In the genomic region with DNA sequence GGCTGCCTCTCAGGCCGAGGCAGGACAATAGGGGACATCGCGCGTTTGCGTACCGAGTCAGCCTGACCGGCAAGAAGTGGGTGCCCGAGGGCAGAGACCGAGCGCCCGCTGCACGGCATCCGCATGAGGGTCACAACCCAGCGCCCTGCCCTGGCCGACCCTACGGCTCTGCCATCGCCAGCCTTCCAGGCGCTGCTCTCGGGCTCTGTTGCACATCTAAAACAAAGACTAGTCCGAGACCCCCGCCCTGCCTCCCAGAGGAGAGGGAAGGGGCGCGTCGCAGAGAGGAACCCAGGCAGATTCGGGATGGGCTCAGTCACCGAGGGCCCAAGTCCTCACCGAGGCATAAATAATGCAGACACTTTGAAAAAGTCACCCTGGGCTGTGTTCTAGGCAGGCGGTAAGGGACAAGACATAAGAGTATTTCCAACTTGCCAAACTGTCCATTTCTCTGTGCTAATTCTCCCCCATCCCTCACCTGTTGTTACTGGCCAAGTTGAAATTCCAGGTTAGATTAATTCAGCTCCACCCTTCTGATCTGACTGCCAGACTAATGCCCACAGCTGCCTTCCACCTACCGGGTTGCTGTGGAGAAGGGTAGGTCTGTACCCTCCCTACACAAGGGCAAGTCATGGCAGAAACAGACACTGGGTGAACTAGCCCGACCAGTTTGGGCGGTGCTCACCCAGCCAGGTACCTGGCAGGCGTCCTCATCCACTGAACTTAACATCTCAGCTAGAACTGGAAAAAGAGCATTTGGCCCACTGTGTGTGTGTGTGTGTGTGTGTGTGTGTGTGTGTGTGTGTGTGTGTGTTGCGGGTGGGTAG, we compare ENCODE assay signal across 8 mouse cellular contexts. TPM values are rescaled to one million over a fixed set of nuclear protein-coding genes. Genes with fewer than 3 reads are reported as not detected.
A peak's percentile ranks its signal among the peaks of the same experiment; 100 is the strongest.
DNase-seq lines count a peak whose midpoint lies in the region; ATAC-seq and TF ChIP-seq lines count a peak whose summit lies in the region.

No protein-coding gene starts in this region.

- peak overlapping the region; percentile 94 for H3K4me2 ChIP-seq in hindbrain, embryonic 16.5 days (ENCODE audit: low read length)
- H3K4me2 ChIP-seq in liver, embryonic 14.5 days (ENCODE audit: low read depth): peak overlapping the region; percentile 98
- peak overlapping the region; percentile 95 for H3K4me2 ChIP-seq in neural tube, embryonic 12.5 days (replicated peaks)

- TF ChIP-seq CTCF in gastrocnemius, adult 2 months (IDR thresholded peaks at IDR 0.05): no peak
- no peak for TF ChIP-seq CTCF in liver, embryonic 14.5 days (IDR thresholded peaks at IDR 0.05; ENCODE audit: low read depth)

- ATAC-seq in hindbrain, embryonic 16.5 days: peak; percentile 31
- peak; percentile 24 for ATAC-seq in liver, embryonic 14.5 days (ENCODE audit: insufficient read depth)
- ATAC-seq in neural tube, embryonic 12.5 days (ENCODE audit: low FRiP score, low read depth): no peak; the same call in 1 of the 2 replicates

- 4% methylated on average over 32 of the region's 33 CpGs for WGBS in hindbrain, embryonic 16.5 days
- WGBS in liver, embryonic 14.5 days (ENCODE audit: insufficient replicate concordance): 5% methylated on average over 33 of the region's 33 CpGs
- WGBS in neural tube, embryonic 12.5 days: 3% methylated on average over 33 of the region's 33 CpGs

- H3K4me3 ChIP-seq in gastrocnemius, adult 2 months: peak overlapping the region; percentile 93
- H3K4me3 ChIP-seq in brown adipose tissue, adult 24 weeks (ENCODE audit: insufficient read depth, low read depth, low read length): peak overlapping the region; percentile 79
- peak overlapping the region; percentile 79 for H3K4me3 ChIP-seq in hindbrain, embryonic 16.5 days (ENCODE audit: low read length)
- H3K4me3 ChIP-seq in liver, embryonic 14.5 days (ENCODE audit: insufficient read depth in 1 of 2, low read depth in 2 of 2, low read length in 2 of 2): peak overlapping the region; percentile 53 to 81
- peak overlapping the region; percentile 90 for H3K4me3 ChIP-seq in neural tube, embryonic 12.5 days

- no peaks in the 10 kb centered on the region for H3K36me3 ChIP-seq in hindbrain, embryonic 16.5 days (ENCODE audit: control insufficient read depth, insufficient read depth, low read length)
- H3K36me3 ChIP-seq in liver, embryonic 14.5 days (replicated peaks; ENCODE audit: control insufficient read depth, insufficient read depth, low read depth): no peaks in the 10 kb centered on the region
- H3K36me3 ChIP-seq in neural tube, embryonic 12.5 days: no peaks in the 10 kb centered on the region

- H3K27ac ChIP-seq in gastrocnemius, adult 2 months: peak overlapping the region; percentile 89
- peak overlapping the region; percentile 57; the same call in 1 of the 2 replicates for H3K27ac ChIP-seq in brown adipose tissue, adult 24 weeks (replicated peaks; ENCODE audit: low read depth, low read length)
- peak overlapping the region; percentile 92 for H3K27ac ChIP-seq in hindbrain, embryonic 16.5 days (ENCODE audit: low read depth, low read length)
- peak overlapping the region; percentile 63; the same call in 1 of the 2 replicates for H3K27ac ChIP-seq in liver, embryonic 14.5 days
- H3K27ac ChIP-seq in neural tube, embryonic 12.5 days: peak overlapping the region; percentile 97

- intact Hi-C loops in gastrocnemius, adult 2 months (cut with DNase I): loop anchor here (2.0 to 5.0 kb wide), 2 partner anchors 50 to 100 kb away; a partner anchor contains a TSS
- intact Hi-C loops in gastrocnemius, postnatal 14 days (cut with DNase I; ENCODE audit: low total_unique reads): loop anchor here (5.0 kb wide), 1 partner anchor 80 kb away; no protein-coding TSS in a partner anchor

- H3K4me1 ChIP-seq in brown adipose tissue, adult 24 weeks (ENCODE audit: control insufficient read depth, insufficient read depth, insufficient read length, low read length): peaks cover 18% of the 10 kb centered on the region
- peaks cover 41% of the 10 kb centered on the region for H3K4me1 ChIP-seq in hindbrain, embryonic 16.5 days (ENCODE audit: control insufficient read depth, insufficient read depth, low read depth, low read length)
- peaks cover 26 to 38% of the 10 kb centered on the region in 2 experiments for H3K4me1 ChIP-seq in liver, embryonic 14.5 days (replicated peaks; ENCODE audit: control insufficient read depth in 2 of 2, insufficient read depth in 2 of 2, low read length in 1 of 2)
- H3K4me1 ChIP-seq in neural tube, embryonic 12.5 days: peaks cover 36% of the 10 kb centered on the region

- TF ChIP-seq EP300 in liver, embryonic 14.5 days (IDR thresholded peaks at IDR 0.05; ENCODE audit: low read depth): no peak

- H3K9ac ChIP-seq in hindbrain, embryonic 16.5 days (ENCODE audit: low read depth, low read length): peak overlapping the region; percentile 93
- H3K9ac ChIP-seq in liver, embryonic 14.5 days (replicated peaks): peak overlapping the region; percentile 80
- H3K9ac ChIP-seq in neural tube, embryonic 12.5 days: peak overlapping the region; percentile 99

- no peak for DNase-seq in gastrocnemius, adult 2 months
- DNase-seq in gastrocnemius, postnatal 14 days: no peak
- DNase-seq in liver, embryonic 14.5 days (ENCODE audit: low read depth in 3 of 3, low spot score in 3 of 3): no peak
- no peak for DNase-seq in cerebellum, adult 11-12 months
- no peak for DNase-seq in frontal cortex, postnatal 14 days (ENCODE audit: low spot score in 2 of 2)

- no peaks in the 10 kb centered on the region for H3K9me3 ChIP-seq in hindbrain, embryonic 16.5 days (ENCODE audit: control insufficient read depth, low read length)
- no peaks in the 10 kb centered on the region for H3K9me3 ChIP-seq in liver, embryonic 14.5 days (ENCODE audit: control insufficient read depth, low read length)
- no peaks in the 10 kb centered on the region for H3K9me3 ChIP-seq in neural tube, embryonic 12.5 days

- no peaks in the 10 kb centered on the region for H3K27me3 ChIP-seq in hindbrain, embryonic 16.5 days (replicated peaks; ENCODE audit: control insufficient read depth, insufficient read depth, low read length)
- H3K27me3 ChIP-seq in liver, embryonic 14.5 days (ENCODE audit: control insufficient read depth, insufficient read depth, low read length): no peaks in the 10 kb centered on the region
- H3K27me3 ChIP-seq in neural tube, embryonic 12.5 days (replicated peaks): no peaks in the 10 kb centered on the region

RNA-seq across cellular contexts. Expression of a gene that starts 1.7 kb away (rescaled TPM):
- total RNA-seq in gastrocnemius, adult 2 months (2021): 10 to 100 TPM; 16.4 to 18.0 TPM
- total RNA-seq in gastrocnemius, postnatal 14 days (2021): 10 to 100 TPM; 30.4 to 36.7 TPM
- polyA plus RNA-seq in brown adipose tissue, adult 24 weeks (2012; ENCODE audit: insufficient read depth, insufficient read length, missing spikeins): 5.0 and 7.0 TPM in 2 replicates
- polyA plus RNA-seq in hindbrain, embryonic 16.5 days (2015; fragmentation: Nextera tagmentation; extraction: Ambion mirVana): 51.4 and 62.2 TPM in 2 replicates
- 3.0 and 3.1 TPM in 2 replicates for polyA plus RNA-seq in liver, embryonic 14.5 days (2012; rRNA removed)
- polyA plus RNA-seq in liver, embryonic 14.5 days (2014; fragmentation: Nextera tagmentation; extraction: Ambion mirVana): 7.7 and 8.3 TPM in 2 replicates
- polyA plus RNA-seq in neural tube, embryonic 12.5 days (2016; fragmentation: Nextera tagmentation; extraction: Ambion mirVana): 59.8 and 64.5 TPM in 2 replicates

RNA-seq across cellular contexts. Expression of a gene that starts 49.6 kb away (rescaled TPM):
- 10 to 100 TPM; 17.8 to 20.6 TPM for total RNA-seq in gastrocnemius, adult 2 months (2021)
- 10 to 100 TPM; 14.8 to 19.3 TPM for total RNA-seq in gastrocnemius, postnatal 14 days (2021)
- polyA plus RNA-seq in brown adipose tissue, adult 24 weeks (2012; ENCODE audit: insufficient read depth, insufficient read length, missing spikeins): 33.1 and 34.8 TPM in 2 replicates
- 68.0 and 69.6 TPM in 2 replicates for polyA plus RNA-seq in hindbrain, embryonic 16.5 days (2015; fragmentation: Nextera tagmentation; extraction: Ambion mirVana)
- 14.6 and 16.8 TPM in 2 replicates for polyA plus RNA-seq in liver, embryonic 14.5 days (2012; rRNA removed)
- polyA plus RNA-seq in liver, embryonic 14.5 days (2014; fragmentation: Nextera tagmentation; extraction: Ambion mirVana): 21.6 and 27.2 TPM in 2 replicates
- polyA plus RNA-seq in neural tube, embryonic 12.5 days (2016; fragmentation: Nextera tagmentation; extraction: Ambion mirVana): 62.6 and 66.4 TPM in 2 replicates
